Mouse (Mus musculus) urinary bladder, adult 18-20 months (tissue): ENCODE measurements around the gene Cd200r3.

ENCODE experiments used
- DNase-seq, 2 experiments: peaks; one replicate each; pipeline ENCODE4 v3.0.0; 2022; ENCODE audit warnings: low spot score in 2 of 2, mixed read lengths in 2 of 2

Gene Cd200r3

GRCm38 (mm10) chr16:45030796-45031195 lies 87.3 kb downstream of the Cd200r3 start:
- DNase-seq: no peak
